Mouse (Mus musculus) MEL (cell line): Measurements from ENCODE around the gene Sox5.

Experiments used
- CTCF ChIP-seq, 3 experiments: IDR thresholded peaks in 2 of 3; conservative IDR thresholded peaks in 1 of 3; 2 replicates each; pipeline ENCODE4 v1.5.1; 2011 to 2012; ENCODE audit warnings: low read length in 3 of 3, low read depth in 2 of 3, mild to moderate bottlenecking in 2 of 3, improper control_type of control experiment in 1 of 3, inconsistent platforms in 1 of 3, mixed read lengths in 1 of 3, moderate library complexity in 1 of 3; ENCODE audit not compliant: control insufficient read depth in 1 of 3, insufficient read depth in 1 of 3, poor library complexity in 1 of 3, severe bottlenecking in 1 of 3
- GATA1 ChIP-seq: IDR thresholded peaks from 2 replicates; pipeline ENCODE4 v1.6.1; 2011; ENCODE audit warnings: low read depth, low read length, improper control_type of control experiment
- MYB ChIP-seq: IDR thresholded peaks from 2 replicates; pipeline ENCODE4 v1.6.1; 2011; ENCODE audit warnings: mild to moderate bottlenecking, low read depth, low read length, improper control_type of control experiment
- TBP ChIP-seq: IDR thresholded peaks from 2 replicates; pipeline ENCODE4 v1.8.0; 2011; ENCODE audit warnings: low read depth, low read length, improper control_type of control experiment
- USF1 ChIP-seq: IDR thresholded peaks from 2 replicates; pipeline ENCODE4 v1.6.1; 2014; ENCODE audit warnings: low read depth, mild to moderate bottlenecking, inconsistent platforms, low read length, improper control_type of control experiment, moderate library complexity

- TF ChIP-seq GATA1 (no peak), USF1 (no peak), MYB (no peak), TBP (no peak), CTCF (IDR thresholded peaks at IDR 0.05 in 2 of 3, conservative IDR thresholded peaks at IDR 0.05 in 1 of 3; ENCODE audit: control insufficient read depth in 1 of 3, insufficient read depth in 1 of 3, low read depth in 2 of 3, low read length in 3 of 3, poor library complexity in 1 of 3, severe bottlenecking in 1 of 3) (no peak)
Observed at GRCm38 (mm10) chr6:144312781-144313754, 468.7 kb downstream of the Sox5 start.
